Mouse (Mus musculus): Measurements from ENCODE around the gene Arl5b. TPM values are rescaled to one million over a fixed set of nuclear protein-coding genes. Genes with fewer than 3 reads are reported as not detected.

Gene Arl5b
- polyA plus RNA-seq, 1 experiment from 2014 or later = 71.0 TPM

Other genes starting within 250 kb of the Arl5b start
- gene Nsun6, start 5.7 kb downstream of the Arl5b start, polyA plus RNA-seq (2014; fragmentation: Nextera tagmentation; extraction: Ambion mirVana) = 12.0 and 12.1 TPM in 2 replicates